In genomic region chr11:120011114-120011760, GRCm38 (mm10) we compare ENCODE assay signal across 12 mouse cellular contexts. TPM values are rescaled to one million over a fixed set of nuclear protein-coding genes. Genes with fewer than 3 reads are reported as not detected.
DNase-seq lines count a peak whose midpoint lies in the region; ATAC-seq and TF ChIP-seq lines count a peak whose summit lies in the region.
"Had no signal": no experiment of that assay in that cellular context is flagged by ENCODE, and none has a peak within 500 bp of the region (broad histone marks: within the 10 kb centered on the region; RNA-seq: fewer than 3 reads in every experiment).

No protein-coding gene starts in this region.

- H3K4me2 ChIP-seq in forebrain, embryonic 14.5 days (ENCODE audit: low read length): peak overlapping the region; percentile 24; the same call in 1 of the 2 replicates
- no peak overlapping the region for H3K4me2 ChIP-seq in forebrain, embryonic 15.5 days (replicated peaks)
- peak overlapping the region; percentile 8; the same call in 1 of the 2 replicates for H3K4me2 ChIP-seq in midbrain, embryonic 15.5 days

- no peak for TF ChIP-seq POLR2A in cortical plate, adult 2 months (IDR thresholded peaks at IDR 0.05; ENCODE audit: extremely low read depth, insufficient read depth, low read length)

- no peak for DNase-seq in forebrain, embryonic 14.5 days (ENCODE audit: low spot score)
- no peak for DNase-seq in left cerebral cortex, adult 2 months (ENCODE audit: extremely low spot score in 1 of 2, low spot score in 2 of 2)
- no peak for DNase-seq in left cerebral cortex, adult 18-20 months (ENCODE audit: low spot score in 2 of 2)
- no peak for DNase-seq in right cerebral cortex, postnatal 10 days (ENCODE audit: low spot score in 2 of 2)
- DNase-seq: right cerebral cortex, adult 18-20 months had no signal

- no peaks in the 10 kb centered on the region for H3K9me3 ChIP-seq in forebrain, embryonic 14.5 days (replicated peaks; ENCODE audit: control insufficient read depth, low read length)
- H3K9me3 ChIP-seq in forebrain, embryonic 15.5 days: no peaks in the 10 kb centered on the region
- H3K9me3 ChIP-seq in midbrain, embryonic 15.5 days: no peaks in the 10 kb centered on the region

- H3K4me3 ChIP-seq in forebrain, embryonic 14.5 days (ENCODE audit: low read depth, low read length): no peak overlapping the region
- no peak overlapping the region for H3K4me3 ChIP-seq in forebrain, embryonic 15.5 days
- no peak overlapping the region for H3K4me3 ChIP-seq in left cerebral cortex, adult 2 months
- no peak overlapping the region for H3K4me3 ChIP-seq in cortical plate, adult 2 months (ENCODE audit: insufficient read depth, low read length)
- H3K4me3 ChIP-seq in midbrain, embryonic 15.5 days: no peak overlapping the region

- no peak for ATAC-seq in forebrain, embryonic 14.5 days
- no peak for ATAC-seq in forebrain, embryonic 15.5 days (replicated peaks)
- no peak for ATAC-seq in midbrain, embryonic 15.5 days (replicated peaks)
- ATAC-seq in frontal cortex, adult (ENCODE audit: low TSS enrichment): no peak
- ATAC-seq: Patski had no signal

- intact Hi-C loops in left cerebral cortex, adult 2 months (cut with DNase I): loop anchor here (5.0 to 10.0 kb wide), 2 partner anchors 51 to 294 kb away; no protein-coding TSS in a partner anchor

- H3K36me3 ChIP-seq in forebrain, embryonic 14.5 days (ENCODE audit: control insufficient read depth, insufficient read depth, low read length): peaks cover 36% of the 10 kb centered on the region; the same call in 1 of the 2 replicates
- H3K36me3 ChIP-seq in forebrain, embryonic 15.5 days: peaks cover 12% of the 10 kb centered on the region; the same call in 1 of the 2 replicates
- H3K36me3 ChIP-seq in midbrain, embryonic 15.5 days (replicated peaks): peaks cover 26% of the 10 kb centered on the region

- TF ChIP-seq CTCF in left cerebral cortex, adult 2 months (IDR thresholded peaks at IDR 0.05): no peak
- no peak for TF ChIP-seq CTCF in cortical plate, adult 2 months (IDR thresholded peaks at IDR 0.05; ENCODE audit: extremely low read depth, insufficient read depth, low read length)

- H3K4me1 ChIP-seq in forebrain, embryonic 14.5 days (ENCODE audit: control insufficient read depth, insufficient read depth, low read length): peaks cover 7% of the 10 kb centered on the region; the same call in 1 of the 2 replicates
- peaks cover 18% of the 10 kb centered on the region for H3K4me1 ChIP-seq in forebrain, embryonic 15.5 days
- no peaks in the 10 kb centered on the region for H3K4me1 ChIP-seq in cortical plate, adult 2 months (ENCODE audit: control insufficient read depth, insufficient read depth, low read length)
- H3K4me1 ChIP-seq in midbrain, embryonic 15.5 days: peaks cover 17% of the 10 kb centered on the region

- 73% methylated on average over 11 of the region's 11 CpGs for WGBS in forebrain, embryonic 14.5 days
- 78% methylated on average over 11 of the region's 11 CpGs for WGBS in forebrain, embryonic 15.5 days
- WGBS in midbrain, embryonic 15.5 days: 76% methylated on average over 11 of the region's 11 CpGs

- H3K27ac ChIP-seq in forebrain, embryonic 14.5 days (ENCODE audit: low read depth, low read length): no peak overlapping the region
- no peak overlapping the region for H3K27ac ChIP-seq in forebrain, embryonic 15.5 days (replicated peaks)
- H3K27ac ChIP-seq in left cerebral cortex, adult 2 months: peak overlapping the region; percentile 73; the same call in 1 of the 2 replicates
- 0 out of 2 replicates have a peak overlapping the region, but pooled peaks have one; percentile 26 for H3K27ac ChIP-seq in cortical plate, adult 2 months (ENCODE audit: insufficient read depth, low read length)
- H3K27ac ChIP-seq in midbrain, embryonic 15.5 days: no peak overlapping the region
- H3K27ac ChIP-seq: liver, embryonic 14.5 days had no signal

- H3K27me3 ChIP-seq in forebrain, embryonic 14.5 days (replicated peaks; ENCODE audit: control insufficient read depth, insufficient read depth, low read length): 0 out of 2 replicates have a peak, but pooled peaks cover 3% of the 10 kb centered on the region
- no peaks in the 10 kb centered on the region for H3K27me3 ChIP-seq in forebrain, embryonic 15.5 days
- no peaks in the 10 kb centered on the region; the same call in 1 of the 2 replicates for H3K27me3 ChIP-seq in midbrain, embryonic 15.5 days (replicated peaks)

- H3K9ac ChIP-seq in forebrain, embryonic 14.5 days (ENCODE audit: low read length): no peak overlapping the region
- H3K9ac ChIP-seq in forebrain, embryonic 15.5 days (replicated peaks): no peak overlapping the region
- no peak overlapping the region for H3K9ac ChIP-seq in midbrain, embryonic 15.5 days
- H3K9ac ChIP-seq: liver, embryonic 14.5 days had no signal

RNA-seq across cellular contexts. Expression of gene Aatk, which starts 35.7 kb away (rescaled TPM):
- 10.9 and 18.3 TPM in 2 replicates for polyA plus RNA-seq in forebrain, embryonic 14.5 days (2014; fragmentation: Nextera tagmentation; extraction: Ambion mirVana)
- 21.9 and 22.5 TPM in 2 replicates for polyA plus RNA-seq in forebrain, embryonic 15.5 days (2015; fragmentation: Nextera tagmentation; extraction: Ambion mirVana)
- total RNA-seq in left cerebral cortex, adult 2 months (2021): 100 to 1,000 TPM; 193 to 203 TPM
- total RNA-seq in left cerebral cortex, adult 18-20 months (2021): 100 to 1,000 TPM; 185 to 187 TPM
- 208 and 235 TPM in 2 replicates for polyA plus RNA-seq in cortical plate, adult 2 months (2012; rRNA removed)
- 45.3 and 45.5 TPM in 2 replicates for polyA plus RNA-seq in midbrain, embryonic 15.5 days (2015; fragmentation: Nextera tagmentation; extraction: Ambion mirVana)
- polyA plus RNA-seq: C2C12 had no signal

Comparison
In these comparisons a context has a peak if more than half of its experiments do, and no peak if none do; other contexts are left out.
1. H3K27ac ChIP-seq: peak in left cerebral cortex, adult 2 months (single experiment) and cortical plate, adult 2 months (single experiment); none in forebrain, embryonic 14.5 days (single experiment), forebrain, embryonic 15.5 days (single experiment) and midbrain, embryonic 15.5 days (single experiment).